Mouse (Mus musculus) WW6 (cell line): Measurements from ENCODE around the gene Chd1l.

Experiments used
- DNase-seq: peaks from one replicate; pipeline ENCODE4 v3.0.0-alpha.2; 2013; ENCODE audit warnings: low read depth, low spot score

Gene Chd1l

GRCm38 (mm10) chr3:97524835-97525234, 85.2 kb downstream of the Chd1l start:
- no peak for DNase-seq

- DNase-seq: no peak
These were observed 87.9 kb downstream of the Chd1l start for GRCm38 (mm10) chr3:97521946-97522731.

GRCm38 (mm10) chr3:97519883-97520282, 90.1 kb downstream of the Chd1l start:
- DNase-seq: no peak

- DNase-seq: no peak
These were observed 97.7 kb downstream of the Chd1l start for GRCm38 (mm10) chr3:97512296-97512695.
